Mouse (Mus musculus): ENCODE results near the gene Slc13a2.

Gene Slc13a2

DNA sequence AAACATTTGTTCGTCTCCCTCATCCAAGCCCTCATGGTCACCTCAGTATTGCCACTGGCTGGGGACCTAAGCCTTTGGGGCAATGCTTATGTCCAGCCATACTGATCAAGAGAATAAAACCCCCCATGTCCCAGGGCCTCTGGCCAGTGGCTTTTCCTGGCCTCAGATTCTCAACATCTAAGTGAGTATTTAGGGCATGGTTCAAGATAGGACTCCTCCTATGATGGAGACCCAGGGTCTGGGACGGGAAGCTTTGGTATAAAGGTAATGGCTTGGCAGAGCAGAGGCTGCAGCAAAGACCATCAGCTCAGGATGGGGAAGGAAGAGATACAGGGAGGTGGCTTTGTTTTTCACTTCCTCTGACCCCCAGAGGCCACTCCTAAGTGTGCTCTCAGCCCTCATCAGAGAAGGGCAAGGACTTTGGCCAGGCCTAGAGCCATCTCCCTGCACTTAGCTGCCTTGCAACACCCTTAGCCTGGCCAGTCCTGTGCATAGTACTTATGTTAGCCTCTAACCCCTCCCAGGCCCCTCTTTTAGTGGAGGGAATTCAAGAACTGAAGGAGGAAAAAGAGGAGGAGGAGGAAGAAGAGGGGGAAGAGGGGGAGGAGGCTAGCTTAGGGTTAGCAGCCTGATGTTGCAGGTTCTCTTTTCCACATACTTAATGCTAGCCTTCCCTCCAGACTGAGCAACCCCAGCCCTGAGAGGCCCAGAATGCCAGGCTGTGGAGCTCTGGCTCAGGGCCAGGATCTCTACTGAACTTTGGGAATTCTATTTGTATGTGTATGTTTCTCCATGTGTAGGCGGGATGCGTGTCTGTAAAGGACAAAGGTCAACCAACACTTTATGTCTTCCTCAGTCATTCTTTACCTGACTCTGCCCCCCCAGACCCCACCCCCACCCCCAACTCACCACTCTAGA is 72.3 kb downstream of the Slc13a2 start:
- peak in 1 of 2 experiments; percentile 35 for DNase-seq

DNA sequence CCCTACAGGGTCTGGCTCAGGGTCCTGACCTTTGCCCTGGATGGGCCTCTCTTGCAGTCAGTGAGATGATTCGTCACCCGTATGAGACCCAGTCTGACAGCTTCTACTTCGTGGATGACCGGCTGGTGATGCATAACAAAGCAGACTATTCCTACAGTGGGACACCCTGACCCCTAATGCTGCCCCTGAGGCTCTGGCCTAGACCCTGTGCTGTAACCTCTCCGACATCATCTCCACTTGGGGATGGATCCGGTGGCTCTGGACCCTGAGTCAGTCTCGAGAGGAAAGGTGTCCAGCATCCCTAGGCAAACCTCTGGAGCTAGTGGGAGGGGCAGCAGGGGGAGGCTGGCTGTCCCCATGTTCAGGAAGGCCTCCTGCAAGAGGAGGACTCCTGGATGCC is 73.5 kb downstream of the Slc13a2 start:
- DNase-seq: no peak

DNA sequence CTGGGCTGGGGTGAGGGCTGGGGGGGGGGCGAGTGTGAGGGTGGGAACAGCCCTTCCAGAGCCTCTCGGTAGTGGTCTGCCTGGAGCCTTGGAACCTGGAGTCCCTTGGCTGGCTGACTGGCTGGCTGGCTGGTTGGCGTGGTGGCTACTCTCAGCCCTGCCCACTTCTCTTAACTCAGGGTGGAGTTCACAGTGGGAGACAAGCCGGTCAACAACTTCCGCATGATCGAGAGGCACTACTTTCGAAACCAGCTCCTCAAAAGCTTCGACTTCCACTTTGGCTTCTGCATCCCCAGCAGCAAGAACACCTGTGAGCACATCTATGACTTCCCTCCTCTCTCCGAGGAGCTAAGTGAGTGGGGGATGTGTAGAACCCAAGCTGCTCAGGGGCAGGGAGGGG is 74.1 kb downstream of the Slc13a2 start:
- DNase-seq: no peak
